In the genomic region with DNA sequence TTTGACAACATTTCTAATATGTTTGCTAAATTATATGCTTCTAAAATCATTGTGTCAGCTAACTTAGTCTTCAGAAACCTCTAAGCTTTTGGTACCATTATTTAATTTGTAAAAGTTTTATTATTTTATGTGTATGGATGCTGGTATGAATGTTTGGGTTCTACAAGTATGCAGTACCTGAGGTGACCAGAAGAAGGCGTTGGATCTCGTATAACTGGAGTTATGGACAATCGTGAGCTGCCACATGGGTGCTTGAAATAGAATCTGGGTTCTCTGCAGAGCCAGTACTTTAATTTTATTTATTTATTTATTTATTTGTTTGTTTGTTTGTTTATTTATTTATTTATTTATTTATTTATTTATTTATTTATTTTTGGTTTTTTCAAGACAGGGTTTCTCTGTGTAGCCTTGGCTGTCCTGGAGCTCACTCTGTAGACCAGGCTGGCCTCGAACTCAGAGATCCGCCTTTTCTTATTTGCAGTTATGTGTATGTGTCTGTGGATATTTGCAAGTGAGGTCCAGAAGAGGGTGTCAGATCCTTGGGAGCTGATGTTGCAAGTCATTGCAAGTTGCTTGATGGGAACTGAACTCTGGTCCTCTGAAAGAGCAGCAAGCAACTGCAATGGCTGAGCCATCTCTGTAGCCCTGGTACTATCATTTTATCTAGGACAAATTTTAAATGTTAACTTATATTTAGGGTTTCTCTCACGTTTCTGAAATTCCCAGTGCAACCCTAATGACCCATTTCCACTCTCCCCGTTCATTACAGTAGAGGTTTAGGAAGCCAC, we compare ENCODE assay signal across 17 mouse cellular contexts. TPM values are rescaled to one million over a fixed set of nuclear protein-coding genes. Genes with fewer than 3 reads are reported as not detected.
DNase-seq lines count a peak whose midpoint lies in the region; ATAC-seq and TF ChIP-seq lines count a peak whose summit lies in the region.
"Had no signal": no experiment of that assay in that cellular context is flagged by ENCODE, and none has a peak within 500 bp of the region (broad histone marks: within the 10 kb centered on the region; RNA-seq: fewer than 3 reads in every experiment).

No protein-coding gene starts in this region.

- no peaks in the 10 kb centered on the region for H3K9me3 ChIP-seq in stomach, postnatal 0 days (ENCODE audit: control insufficient read depth, low read length)
- H3K9me3 ChIP-seq: embryonic facial prominence, embryonic 13.5 days; forebrain, embryonic 12.5 days; heart, embryonic 12.5 days; liver, embryonic 15.5 days; stomach, embryonic 15.5 days had no signal

- no peaks in the 10 kb centered on the region for H3K4me1 ChIP-seq in heart, adult 2 months (ENCODE audit: control insufficient read depth, insufficient read depth, low read length)
- peaks cover 4% of the 10 kb centered on the region for H3K4me1 ChIP-seq in thymus, adult 2 months (replicated peaks; ENCODE audit: control insufficient read depth, insufficient read depth, low read length)
- H3K4me1 ChIP-seq in stomach, postnatal 0 days (replicated peaks; ENCODE audit: control insufficient read depth, insufficient read depth), result no peaks in the 10 kb centered on the region
- H3K4me1 ChIP-seq: embryonic facial prominence, embryonic 13.5 days; forebrain, embryonic 12.5 days; heart, embryonic 12.5 days; stomach, embryonic 15.5 days had no signal

- POLR2A ChIA-PET in Patski (lab: Charles Lee), result no interaction called here

- TF ChIP-seq EP300 in heart, adult 2 months (IDR thresholded peaks at IDR 0.05; ENCODE audit: insufficient read depth, low read depth, low read length), result no peak
- no peak for TF ChIP-seq EP300 in stomach, postnatal 0 days (optimal IDR thresholded peaks at IDR 0.05)

- H3K79me2 ChIP-seq in heart, adult 2 months (replicated peaks; ENCODE audit: control insufficient read depth, insufficient read depth, low read length), result no peaks in the 10 kb centered on the region

- 67% methylated on average over 7 of the region's 7 CpGs for WGBS in heart, adult 2 months
- 68% methylated on average over 7 of the region's 7 CpGs for WGBS in thymus, adult 2 months
- WGBS in stomach, postnatal 0 days, result 74% methylated on average over 7 of the region's 7 CpGs

- CTCF ChIA-PET in Patski (lab: Charles Lee), result interaction anchor here (0.9 to 3.5 kb wide), 5 partner anchors 11 to 295 kb away, joined by 3 to 15 read pairs (median 3); no protein-coding TSS in a partner anchor

- H3K4me3 ChIP-seq in heart, adult 2 months, result no peak overlapping the region
- H3K4me3 ChIP-seq in thymus, adult 2 months (ENCODE audit: control insufficient read depth, insufficient read depth, low read length), result no peak overlapping the region
- no peak overlapping the region for H3K4me3 ChIP-seq in stomach, postnatal 0 days (ENCODE audit: low read depth, low read length)
- H3K4me3 ChIP-seq: embryonic facial prominence, embryonic 13.5 days; forebrain, embryonic 12.5 days; heart, embryonic 12.5 days; liver, embryonic 15.5 days; myocyte; stomach, embryonic 15.5 days had no signal

- TF ChIP-seq POLR2A in heart, adult 2 months (IDR thresholded peaks at IDR 0.05; ENCODE audit: insufficient read depth, low read depth, low read length), result no peak
- TF ChIP-seq POLR2A in thymus, adult 2 months (IDR thresholded peaks at IDR 0.05; ENCODE audit: control insufficient read depth, extremely low read depth, insufficient read depth, low read length, poor library complexity), result no peak

- H3K27me3 ChIP-seq in heart, adult 2 months (ENCODE audit: control insufficient read depth, insufficient read depth, low read length), result no peaks in the 10 kb centered on the region
- H3K27me3 ChIP-seq in thymus, adult 2 months (ENCODE audit: control insufficient read depth, insufficient read depth, low read length), result no peaks in the 10 kb centered on the region
- no peaks in the 10 kb centered on the region for H3K27me3 ChIP-seq in Patski
- no peaks in the 10 kb centered on the region for H3K27me3 ChIP-seq in stomach, postnatal 0 days (ENCODE audit: control insufficient read depth, insufficient read depth, low read length)
- H3K27me3 ChIP-seq: embryonic facial prominence, embryonic 13.5 days; forebrain, embryonic 12.5 days; heart, embryonic 12.5 days; liver, embryonic 15.5 days; stomach, embryonic 15.5 days had no signal

- DNase-seq in heart, adult 2 months, result no peak
- DNase-seq in heart, adult 18-20 months, result no peak
- no peak for DNase-seq in thymus, adult 2 months
- no peak for DNase-seq in thymus, postnatal 36 days
- DNase-seq in Patski (ENCODE audit: low read depth, low spot score) (no peak), adipocyte (ENCODE audit: low spot score) (no peak)
- no peak for DNase-seq in stomach, postnatal 0 days (ENCODE audit: low spot score)
- DNase-seq in spleen, adult 18-20 months, result no peak
- DNase-seq: cerebellum, postnatal 14 days; kidney, adult 18-20 months; right cerebral cortex, postnatal 4 days had no signal

- peak; percentile 31; the same call in 1 of the 2 replicates for TF ChIP-seq CTCF in heart, adult 2 months (IDR thresholded peaks at IDR 0.05)
- no peak for TF ChIP-seq CTCF in thymus, adult 2 months (IDR thresholded peaks at IDR 0.05; ENCODE audit: borderline replicate concordance, control insufficient read depth, extremely low read depth, insufficient read depth, low read length, poor library complexity)
- TF ChIP-seq CTCF in Patski (IDR thresholded peaks at IDR 0.05), result peak; percentile 18
- TF ChIP-seq CTCF in stomach, postnatal 0 days (IDR thresholded peaks at IDR 0.05; ENCODE audit: low read depth), result peak; percentile 25; the same call in 1 of the 2 replicates

- no peak overlapping the region for H3K4me2 ChIP-seq in stomach, postnatal 0 days (replicated peaks; ENCODE audit: low read depth)
- H3K4me2 ChIP-seq: embryonic facial prominence, embryonic 13.5 days; forebrain, embryonic 12.5 days; heart, embryonic 12.5 days; liver, embryonic 15.5 days; stomach, embryonic 15.5 days had no signal

- ATAC-seq in Patski, result no peak
- no peak for ATAC-seq in stomach, postnatal 0 days (ENCODE audit: low FRiP score, low TSS enrichment)

- intact Hi-C loops in heart, adult 2 months (cut with DNase I), result loop anchor here (10.0 kb wide), 1 partner anchor 241 kb away; no protein-coding TSS in a partner anchor

- no peaks in the 10 kb centered on the region for H3K36me3 ChIP-seq in heart, adult 2 months (ENCODE audit: control insufficient read depth, insufficient read depth, low read length)
- H3K36me3 ChIP-seq in thymus, adult 2 months (ENCODE audit: control insufficient read depth, insufficient read depth, low read length), result no peaks in the 10 kb centered on the region
- H3K36me3 ChIP-seq in stomach, postnatal 0 days (ENCODE audit: control insufficient read depth, insufficient read depth, low read length), result no peaks in the 10 kb centered on the region
- H3K36me3 ChIP-seq: embryonic facial prominence, embryonic 13.5 days; forebrain, embryonic 12.5 days; heart, embryonic 12.5 days; liver, embryonic 15.5 days; stomach, embryonic 15.5 days had no signal

- no peak overlapping the region for H3K9ac ChIP-seq in heart, adult 2 months (ENCODE audit: low read depth, low read length)
- H3K9ac ChIP-seq in stomach, postnatal 0 days (ENCODE audit: low read length), result no peak overlapping the region
- H3K9ac ChIP-seq: embryonic facial prominence, embryonic 13.5 days; forebrain, embryonic 12.5 days; heart, embryonic 12.5 days; liver, embryonic 15.5 days; stomach, embryonic 15.5 days had no signal

- no peak overlapping the region for H3K27ac ChIP-seq in heart, adult 2 months
- H3K27ac ChIP-seq in thymus, adult 2 months (ENCODE audit: control insufficient read depth, insufficient read depth, low read length), result peak overlapping the region; percentile 90
- H3K27ac ChIP-seq in stomach, postnatal 0 days (replicated peaks), result no peak overlapping the region
- H3K27ac ChIP-seq: embryonic facial prominence, embryonic 13.5 days; forebrain, embryonic 12.5 days; liver, embryonic 15.5 days; stomach, embryonic 15.5 days had no signal

- in situ Hi-C loops in Patski (cut with MboI; ENCODE audit: low pct_unique_long_range_greater_than_20kb), result no loop called here

RNA-seq across cellular contexts. Expression of gene Ezh2, which starts 40.3 kb away (rescaled TPM):
- total RNA-seq in heart, adult 2 months (2021), result 1 to 10 TPM; 9.2 to 9.6 TPM
- polyA plus RNA-seq in heart, adult 2 months (2012; rRNA removed), result 3.9 and 9.2 TPM in 2 replicates
- total RNA-seq in heart, adult 18-20 months (2021), result 1 to 10 TPM; 8.7 to 9.5 TPM
- polyA plus RNA-seq in thymus, adult 2 months (2012; rRNA removed), result 56.3 and 70.2 TPM in 2 replicates
- polyA plus RNA-seq in Patski (2021), result 125 TPM
- 23.0 and 27.1 TPM in 2 replicates for polyA plus RNA-seq in stomach, postnatal 0 days (2015; fragmentation: Nextera tagmentation; extraction: Ambion mirVana)
